Mouse (Mus musculus) heart, embryonic 14.5 days (tissue): ENCODE data around the gene Phlda3. TPM values are rescaled to one million over a fixed set of nuclear protein-coding genes. Genes with fewer than 3 reads are reported as not detected.

Experiments used
- ATAC-seq: fragments of 200-750 bp; cut with Nextera tagmentation; 2 replicates; pipeline ENCODE4 v1.8.0; 2017; ENCODE audit warnings: low read depth, moderate TSS enrichment; ENCODE audit not compliant: insufficient number of reproducible peaks, insufficient read depth, low FRiP score
- H3K27ac ChIP-seq, 2 experiments: fragments of 200-500 bp in 1 of 2; fragments of 300-500 bp in 1 of 2; sonication (generic) in 1 of 2; replicated peaks in 1 of 2; 2 replicates each; pipeline ENCODE4 v1.5.1; 2012 to 2014; ENCODE audit warnings: low read depth in 2 of 2, low read length in 2 of 2, control low read depth in 1 of 2, mild to moderate bottlenecking in 1 of 2, mixed read lengths in 1 of 2; ENCODE audit not compliant: control insufficient read depth in 1 of 2, insufficient read depth in 1 of 2
- H3K27me3 ChIP-seq: fragments of 300-500 bp; sonication (generic); 2 replicates; pipeline ENCODE4 v1.6.1; 2014; ENCODE audit warnings: mild to moderate bottlenecking, low read length, control low read depth; ENCODE audit not compliant: control insufficient read depth, insufficient read depth
- H3K36me3 ChIP-seq: fragments of 300-500 bp; sonication (generic); 2 replicates; pipeline ENCODE4 v1.6.1; 2014; ENCODE audit warnings: mild to moderate bottlenecking, control low read depth, low read length, mixed read lengths; ENCODE audit not compliant: control insufficient read depth, insufficient read depth
- H3K4me1 ChIP-seq, 2 experiments: fragments of 200-500 bp in 1 of 2; fragments of 300-500 bp in 1 of 2; sonication (generic) in 1 of 2; 2 replicates each; pipeline ENCODE4 v1.6.1; 2012 to 2014; ENCODE audit warnings: low read length in 2 of 2, control low read depth in 1 of 2, mixed read lengths in 1 of 2; ENCODE audit not compliant: control insufficient read depth in 2 of 2, insufficient read depth in 2 of 2
- H3K4me2 ChIP-seq: fragments of 300-500 bp; sonication (generic); 2 replicates; pipeline ENCODE4 v1.6.1; 2014; ENCODE audit warnings: mild to moderate bottlenecking, low read length
- H3K4me3 ChIP-seq, 2 experiments: fragments of 200-500 bp in 1 of 2; fragments of 300-500 bp in 1 of 2; sonication (generic) in 1 of 2; 2 replicates each; pipeline ENCODE4 v1.5.1; 2012 to 2014; ENCODE audit warnings: low read length in 2 of 2, mild to moderate bottlenecking in 2 of 2, control low read depth in 1 of 2, low read depth in 1 of 2, moderate library complexity in 1 of 2; ENCODE audit not compliant: control insufficient read depth in 1 of 2, insufficient read depth in 1 of 2
- H3K9ac ChIP-seq: fragments of 300-500 bp; sonication (generic); 2 replicates; pipeline ENCODE4 v1.6.1; 2014; ENCODE audit warnings: mild to moderate bottlenecking, low read length
- H3K9me3 ChIP-seq: fragments of 300-500 bp; sonication (generic); 2 replicates; pipeline ENCODE4 v1.6.1; 2016; ENCODE audit warnings: low read length, control low read depth; ENCODE audit not compliant: control insufficient read depth
- WGBS: fragments of 180-500 bp; shearing (Covaris S2); extraction: QIAGEN DNeasy Blood & Tissue Kit; methylation state at CpG from one replicate; pipeline ENCODE4 v1.1.7; 2014; 5-methylcytosine and 5-hydroxymethylcytosine counted together
- polyA plus RNA-seq: library from polyadenylated mRNA; unstranded; fragments of >200 nt; fragmentation: Nextera tagmentation; extraction: Ambion mirVana; gene quantifications from 2 replicates; pipeline ENCODE4 v1.2.1, GENCODE M21; 2014

Phlda3 gene
- polyA plus RNA-seq, 1 experiment from 2014 or later, result 77.2 TPM

GRCm38 (mm10) chr1:135770237-135770636 is 4.3 kb downstream of the Phlda3 start:
- ATAC-seq, result no peak
- H3K9me3 ChIP-seq, result no peaks in the 10 kb centered on the region
- peaks cover 30% of the 10 kb centered on the region for H3K36me3 ChIP-seq
- whole genome bisulfite sequencing, result 68% methylated on average over 7 of the region's 7 CpGs
- H3K9ac ChIP-seq, result peak overlapping the region; percentile 61
- H3K27me3 ChIP-seq, result no peaks in the 10 kb centered on the region
- H3K27ac ChIP-seq, result peak overlapping the region; percentile 55 to 76
- peaks cover 41 to 49% of the 10 kb centered on the region in 2 experiments for H3K4me1 ChIP-seq
- H3K4me3 ChIP-seq, result no peak overlapping the region
- peak overlapping the region; percentile 9; the same call in 1 of the 2 replicates for H3K4me2 ChIP-seq

- Histone ChIP-seq H3K9ac (peak overlapping the region; percentile 61), H3K27ac (peak overlapping the region; percentile 55 to 76), H3K4me1 (peaks cover 38 to 45% of the 10 kb centered on the region in 2 experiments), H3K27me3 (no peaks in the 10 kb centered on the region), H3K9me3 (no peaks in the 10 kb centered on the region), H3K36me3 (peaks cover 30% of the 10 kb centered on the region), H3K4me3 (no peak overlapping the region), H3K4me2 (peak overlapping the region; percentile 9)
- 28% methylated on average over 12 of the region's 12 CpGs for WGBS
- ATAC-seq, result peak; percentile 66
These were observed 5.1 kb downstream of the Phlda3 start for GRCm38 (mm10) chr1:135770896-135771572.

GRCm38 (mm10) chr1:135771573-135771970 is 5.7 kb downstream of the Phlda3 start:
- H3K4me2 ChIP-seq, result no peak overlapping the region
- no peak overlapping the region for H3K4me3 ChIP-seq
- H3K36me3 ChIP-seq, result peaks cover 30% of the 10 kb centered on the region
- H3K4me1 ChIP-seq, result peaks cover 43 to 51% of the 10 kb centered on the region in 2 experiments
- no peaks in the 10 kb centered on the region for H3K27me3 ChIP-seq
- H3K9ac ChIP-seq, result no peak overlapping the region
- peak overlapping the region in 1 of 2 experiments; percentile 76; a peak in 2 of 4 replicates for H3K27ac ChIP-seq
- WGBS, result 64% methylated on average over 8 of the region's 8 CpGs
- H3K9me3 ChIP-seq, result no peaks in the 10 kb centered on the region
- no peak for ATAC-seq

DNA sequence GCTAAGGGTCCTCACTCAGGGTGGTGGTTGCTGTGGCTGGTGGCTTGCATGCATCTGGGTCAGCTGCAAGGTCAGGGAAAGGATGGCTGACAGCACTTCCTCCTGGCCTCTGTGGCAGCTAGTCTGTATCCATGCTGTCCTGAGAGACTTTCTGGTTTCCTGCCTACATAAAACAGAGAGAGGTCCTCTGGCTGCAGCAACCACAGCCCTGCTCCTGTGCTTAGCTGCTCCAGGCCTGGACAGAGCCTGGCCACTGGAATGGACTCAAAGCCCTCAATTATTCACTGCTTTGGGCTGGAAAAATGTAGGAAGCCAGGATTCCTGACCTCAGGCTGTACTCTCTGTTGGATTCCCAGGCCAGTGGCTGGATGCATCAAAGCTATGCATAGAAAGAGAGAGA is 10.7 kb downstream of the Phlda3 start:
- H3K9me3 ChIP-seq, result no peaks in the 10 kb centered on the region
- no peaks in the 10 kb centered on the region for H3K27me3 ChIP-seq
- H3K4me3 ChIP-seq, result no peak overlapping the region
- H3K9ac ChIP-seq, result no peak overlapping the region
- peak overlapping the region in 1 of 2 experiments; percentile 33; a peak in 2 of 4 replicates for H3K27ac ChIP-seq
- no peak overlapping the region for H3K4me2 ChIP-seq
- 0 out of 2 replicates have a peak, but pooled peaks cover 1% of the 10 kb centered on the region for H3K36me3 ChIP-seq
- ATAC-seq, result no peak
- H3K4me1 ChIP-seq, result peaks cover 21 to 26% of the 10 kb centered on the region in 2 experiments

DNA sequence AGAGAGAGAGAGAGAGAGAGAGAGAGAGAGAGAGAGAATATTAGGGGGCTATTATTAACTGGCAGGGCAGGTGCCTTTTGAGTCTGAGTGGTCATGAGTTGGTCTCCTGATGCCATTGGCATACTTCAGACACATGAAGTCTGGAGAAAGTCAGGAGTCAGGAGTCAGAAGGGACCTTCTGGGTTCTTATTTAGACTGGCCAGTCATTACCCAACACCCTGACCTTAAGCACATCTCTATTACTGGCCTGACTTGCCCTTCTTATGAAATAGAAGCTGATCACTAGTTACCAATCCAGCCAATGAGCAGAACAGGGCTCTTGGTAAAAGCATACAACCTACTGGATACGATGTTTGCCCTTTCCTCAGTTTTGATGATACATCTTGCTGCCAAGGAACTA is 11.1 kb downstream of the Phlda3 start:
- no peak overlapping the region for H3K4me3 ChIP-seq
- no peaks in the 10 kb centered on the region for H3K27me3 ChIP-seq
- 97% methylated on average over 1 of the region's 1 CpGs for WGBS
- peaks cover 21 to 25% of the 10 kb centered on the region in 2 experiments for H3K4me1 ChIP-seq
- H3K4me2 ChIP-seq, result no peak overlapping the region
- no peak for ATAC-seq
- no peaks in the 10 kb centered on the region for H3K36me3 ChIP-seq
- no peak overlapping the region for H3K9ac ChIP-seq
- H3K9me3 ChIP-seq, result no peaks in the 10 kb centered on the region
- H3K27ac ChIP-seq, result no peak overlapping the region

DNA sequence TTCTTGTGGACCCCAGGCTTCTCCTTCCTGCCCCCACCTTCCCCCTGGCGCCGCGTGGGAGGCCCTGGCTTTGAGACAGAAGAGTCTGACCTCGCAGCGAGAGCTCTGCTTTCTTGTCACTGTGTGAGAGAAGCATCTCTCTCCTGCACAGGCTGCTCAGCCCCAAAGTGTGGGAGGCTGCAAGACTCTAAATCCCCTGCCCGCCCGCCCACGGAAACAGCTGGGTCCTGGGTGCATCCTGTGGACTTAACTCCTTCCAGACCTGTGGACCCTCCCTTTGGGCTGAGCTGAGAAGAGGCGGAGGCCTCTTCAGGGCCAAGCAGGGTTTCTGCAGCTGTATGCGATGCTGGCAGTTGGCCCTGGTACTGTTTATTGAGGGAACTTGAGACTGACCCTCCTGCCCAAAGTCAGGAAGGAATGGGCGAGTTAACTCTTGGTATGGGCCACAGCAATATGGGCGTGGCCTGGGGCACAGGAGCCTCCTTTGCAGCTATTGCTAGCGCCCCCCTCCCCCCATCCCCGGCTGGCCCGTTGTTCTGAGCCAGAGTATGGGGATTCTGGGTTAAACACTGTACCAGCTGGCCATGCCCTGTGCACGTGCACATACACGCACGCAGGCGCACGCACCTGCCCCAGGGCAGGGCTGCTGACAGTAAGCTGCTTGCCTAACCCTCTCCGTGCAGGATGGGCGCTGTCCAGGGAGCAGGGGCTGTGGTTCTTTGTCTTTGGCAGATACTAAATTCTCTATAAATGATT is 13.0 kb downstream of the Phlda3 start, which contains the start of gene Tnni1:
TSS of gene Tnni1 (plus strand) at position 655 of the 756 bp plus-strand sequence.
- peak; percentile 54 for ATAC-seq
- WGBS, result 25% methylated on average over 22 of the region's 22 CpGs
- Histone ChIP-seq H3K4me2 (peak within 1 kb of the TSS; percentile 1; the same call in 1 of the 2 replicates), H3K27me3 (no peaks in the 10 kb centered on the region), H3K9ac (no peak within 1 kb of the TSS; the same call in 1 of the 2 replicates), H3K9me3 (no peaks in the 10 kb centered on the region), H3K36me3 (no peaks in the 10 kb centered on the region), H3K27ac (peak within 1 kb of the TSS in 1 of 2 experiments; percentile 62; a peak in 2 of 4 replicates), H3K4me1 (peaks cover 21 to 28% of the 10 kb centered on the region in 2 experiments), H3K4me3 (no peak within 1 kb of the TSS)

- no peak overlapping the region for H3K27ac ChIP-seq
- H3K36me3 ChIP-seq, result no peaks in the 10 kb centered on the region
- no peaks in the 10 kb centered on the region for H3K27me3 ChIP-seq
- WGBS, result 62% methylated on average over 4 of the region's 4 CpGs
- ATAC-seq, result no peak
- H3K4me1 ChIP-seq, result peaks cover 21 to 28% of the 10 kb centered on the region in 2 experiments
- H3K4me3 ChIP-seq, result no peak overlapping the region
- 0 out of 2 replicates have a peak overlapping the region, but pooled peaks have one; percentile 51 for H3K9ac ChIP-seq
- H3K9me3 ChIP-seq, result no peaks in the 10 kb centered on the region
- H3K4me2 ChIP-seq, result no peak overlapping the region
These were observed 14.7 kb downstream of the Phlda3 start for GRCm38 (mm10) chr1:135780649-135781048.
